Mouse (Mus musculus) kidney, postnatal 25 days (tissue): ENCODE results near the gene Nqo1.

Experiments used
- DNase-seq, 2 experiments: peaks; one replicate each; pipeline ENCODE4 v3.0.0; 2021; ENCODE audit warnings: mixed read lengths in 2 of 2

The Nqo1 gene

DNA sequence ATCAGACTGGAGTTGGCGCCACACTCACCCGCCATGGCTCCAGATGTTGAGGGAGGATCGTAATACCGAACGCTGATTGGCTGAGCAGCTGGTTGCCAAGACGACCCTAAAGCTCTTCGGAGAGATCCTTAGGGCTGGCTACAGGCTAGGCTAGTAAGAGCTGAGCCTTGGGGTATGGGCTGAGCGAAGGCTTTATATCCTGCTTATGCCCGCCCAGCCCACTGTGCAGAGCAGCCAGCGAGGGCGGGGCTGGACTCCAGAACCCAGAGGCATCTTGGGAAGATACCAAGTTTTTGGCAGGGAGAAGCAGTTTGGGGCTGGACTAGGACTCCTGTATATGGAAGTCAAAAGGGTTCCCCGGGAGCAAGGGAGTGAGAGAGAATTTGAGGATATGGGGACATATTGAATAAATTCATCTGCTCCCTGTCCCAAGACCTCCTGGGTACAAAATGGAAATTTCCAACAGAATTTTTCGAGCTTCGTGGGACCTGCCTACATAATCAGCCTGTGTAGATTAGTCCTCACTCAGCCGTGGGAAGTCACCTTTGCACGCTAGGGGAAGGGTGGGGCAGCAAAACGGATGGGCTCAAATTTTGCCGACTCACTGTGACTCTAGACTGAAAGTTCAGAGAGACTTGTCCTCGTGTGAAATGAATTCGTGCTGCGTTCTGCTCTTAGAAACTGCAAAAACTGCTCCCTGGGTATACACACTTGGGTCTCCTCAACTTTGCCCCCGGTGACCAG lies at the start of gene Nqo1:
Nqo1 (minus strand) TSS at position 169 of the 744 bp plus-strand sequence.
- DNase-seq, result peak; percentile 84 to 93

DNA sequence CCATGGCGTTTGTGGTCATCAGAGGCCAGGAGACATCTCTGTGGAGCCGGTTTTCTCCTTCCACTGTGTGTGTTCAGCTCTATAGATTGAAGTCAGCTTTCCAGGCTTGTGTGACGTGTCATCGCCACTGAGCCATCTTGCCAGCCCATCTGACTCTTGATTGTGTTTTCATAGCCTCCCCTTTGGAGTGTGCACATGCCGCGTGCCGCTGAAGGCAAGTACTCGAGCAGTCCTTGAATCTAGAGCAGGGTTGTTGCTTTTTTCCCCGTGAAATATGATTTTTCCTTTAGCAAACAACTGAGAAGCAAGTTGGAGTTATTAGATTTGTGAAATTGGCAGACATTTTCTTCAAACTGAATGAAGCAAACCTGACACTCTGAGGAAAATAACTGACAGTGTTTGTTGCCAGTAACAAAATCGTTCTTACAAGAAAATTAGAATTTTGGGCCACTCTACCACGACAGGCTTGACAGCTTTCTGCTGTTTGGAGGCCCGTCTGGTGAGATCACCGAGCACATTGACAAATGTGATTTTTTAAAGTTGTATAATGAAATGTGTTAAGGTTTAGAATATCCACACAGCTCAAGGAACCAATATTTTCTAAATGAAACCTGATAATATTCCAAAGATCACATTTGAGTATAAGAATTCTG lies 48.5 kb upstream of the Nqo1 start:
- no peak for DNase-seq

DNA sequence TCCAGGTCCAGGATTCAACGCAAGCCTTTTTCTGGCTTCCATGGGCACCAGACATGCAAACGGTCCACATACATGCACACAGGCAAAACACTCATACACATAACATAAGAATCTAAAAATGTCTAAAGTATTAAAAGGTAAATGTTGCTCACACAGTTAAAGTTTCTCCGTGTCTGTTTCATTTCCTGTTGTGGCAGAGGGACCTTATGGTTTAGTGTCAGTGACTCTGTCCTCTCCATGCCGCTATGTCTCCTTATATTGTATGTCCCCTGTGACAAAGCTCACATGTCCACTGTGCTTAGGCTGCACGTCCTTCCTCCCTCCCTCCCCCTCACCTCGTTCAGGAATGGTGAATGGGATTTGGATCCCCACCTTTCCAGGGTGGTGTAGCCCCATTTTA lies 46.6 kb upstream of the Nqo1 start:
- no peak for DNase-seq

DNA sequence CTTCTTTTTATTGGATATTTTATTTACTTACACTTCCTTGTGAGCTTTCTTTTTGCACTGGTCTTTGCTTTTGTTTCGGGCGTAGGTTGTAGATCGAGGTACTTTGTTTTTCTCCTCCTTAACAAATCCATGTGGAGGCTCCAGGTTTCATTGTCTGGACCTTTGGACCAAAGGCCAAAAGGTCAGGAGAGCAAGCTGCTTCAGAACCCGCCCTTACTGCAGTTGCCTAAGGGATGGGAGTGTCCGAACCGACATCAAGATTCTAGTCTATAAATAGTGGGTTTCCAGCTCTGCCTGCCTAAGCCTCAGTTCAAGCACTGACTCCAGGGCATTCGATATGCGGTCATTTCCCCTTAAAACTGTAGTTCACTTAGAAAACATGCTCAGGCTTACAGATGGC lies 46.1 kb upstream of the Nqo1 start:
- DNase-seq, result peak; percentile 69 to 85

DNA sequence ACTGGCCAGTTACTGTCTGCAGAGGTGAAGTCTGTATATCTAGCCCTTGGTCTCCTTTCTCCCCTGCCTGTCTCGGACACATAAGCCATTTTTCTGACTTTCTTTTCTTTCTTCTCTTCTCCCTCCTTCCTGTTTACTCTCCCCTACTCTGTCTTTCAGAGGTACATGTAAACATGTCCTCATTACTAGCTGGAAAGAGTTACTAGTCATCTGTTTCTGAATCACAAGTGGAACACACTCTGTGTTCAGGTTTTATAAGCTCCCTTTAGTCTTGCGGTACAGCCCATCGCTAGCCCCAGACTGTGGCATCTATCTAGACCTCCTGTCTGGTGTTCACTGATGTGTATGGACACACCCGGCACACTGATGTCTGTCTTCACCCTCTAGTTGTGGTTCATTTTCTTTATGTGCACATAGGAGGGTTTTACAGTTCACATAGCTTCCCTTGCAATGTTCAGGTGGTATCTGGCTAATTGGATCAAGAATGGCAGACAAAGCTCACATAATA lies 45.4 kb upstream of the Nqo1 start:
- DNase-seq, result no peak

DNA sequence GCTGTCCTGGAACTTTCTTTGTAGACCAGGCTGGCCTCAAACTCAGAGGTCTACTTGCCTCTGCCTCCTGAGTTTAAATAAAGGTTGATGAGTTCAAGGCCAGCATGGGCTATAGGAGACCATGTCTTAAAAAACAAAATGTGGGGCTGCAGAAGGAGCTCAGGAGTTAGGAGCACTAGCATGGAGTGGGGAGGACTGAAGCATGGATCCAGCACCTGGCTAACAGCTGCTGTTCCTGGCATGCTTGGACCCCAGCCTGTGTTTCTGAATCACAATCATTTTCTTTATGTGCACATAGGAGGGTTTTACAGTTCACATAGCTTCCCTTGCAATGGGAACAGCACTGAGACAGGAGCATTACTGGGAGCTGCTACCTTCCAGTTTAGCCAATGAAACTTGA lies 44.7 kb upstream of the Nqo1 start:
- no peak for DNase-seq

- DNase-seq, result peak in 1 of 2 experiments; percentile 21
These were observed 41.6 kb upstream of the Nqo1 start for GRCm38 (mm10) chr8:107444626-107445025.

GRCm38 (mm10) chr8:107439880-107440625 lies 37.0 kb upstream of the Nqo1 start:
- no peak for DNase-seq

- DNase-seq, result peak; percentile 62 to 80
These were observed 34.7 kb upstream of the Nqo1 start for GRCm38 (mm10) chr8:107437711-107438110.

DNA sequence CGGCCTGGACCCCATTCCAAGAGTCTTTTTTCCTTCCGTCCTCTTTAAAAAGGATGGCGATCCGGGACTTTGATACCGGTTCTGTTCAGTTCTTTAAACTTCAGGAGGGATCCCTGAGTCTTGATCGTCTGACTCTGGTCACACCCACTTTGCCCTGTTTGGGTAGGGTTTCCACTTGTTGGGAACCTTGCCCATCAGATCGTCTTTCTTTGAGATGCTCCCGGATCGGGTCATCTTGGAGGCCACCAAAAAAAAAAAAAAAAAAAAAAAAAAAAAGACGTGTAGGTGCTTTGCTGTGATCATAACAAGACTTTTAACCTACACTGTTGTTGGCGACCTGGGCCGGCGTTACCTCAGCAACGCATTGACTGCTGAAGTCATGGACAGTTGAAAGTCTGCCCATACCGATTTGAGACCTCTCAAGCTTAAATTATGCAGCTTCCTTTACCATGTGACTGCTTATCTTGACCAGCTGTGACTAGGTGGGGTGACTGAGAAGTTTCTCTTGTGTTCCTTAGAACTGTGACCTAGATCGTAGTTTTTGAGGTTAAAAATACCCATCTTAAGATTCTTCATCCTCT lies 33.9 kb upstream of the Nqo1 start:
- peak; percentile 36 to 60 for DNase-seq

GRCm38 (mm10) chr8:107435962-107436831 lies 33.2 kb upstream of the Nqo1 start, which contains the start of gene Wwp2:
Gene Wwp2, plus strand, starts transcription at chr8:107436365.
- peak; percentile 79 to 91 for DNase-seq

DNA sequence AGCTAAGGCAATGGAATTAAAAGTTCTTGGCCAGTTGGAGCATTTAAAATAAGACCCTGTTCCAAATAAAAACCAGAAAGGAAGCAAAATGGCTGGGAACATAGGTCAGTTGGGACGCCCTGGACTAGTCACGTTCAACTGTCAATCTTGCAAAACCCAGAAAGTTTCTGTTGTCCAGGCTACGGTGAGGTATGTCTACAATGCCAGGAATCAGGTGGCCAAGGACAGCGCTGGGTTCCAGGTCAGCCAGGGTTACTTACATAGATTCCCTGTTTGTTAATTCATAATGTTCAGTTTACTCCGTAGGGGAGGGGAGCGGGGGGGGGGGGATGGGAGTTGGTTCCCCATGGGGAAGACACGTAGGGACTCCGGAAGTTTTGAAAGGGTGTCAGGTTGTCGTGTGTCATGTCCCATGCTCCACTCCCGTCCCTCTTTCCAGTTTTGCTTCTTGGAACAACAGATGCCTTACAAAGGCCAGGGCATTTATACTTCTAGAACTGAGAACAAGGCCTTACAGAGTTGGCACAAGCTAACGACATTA lies 32.5 kb upstream of the Nqo1 start:
- no peak for DNase-seq

DNA sequence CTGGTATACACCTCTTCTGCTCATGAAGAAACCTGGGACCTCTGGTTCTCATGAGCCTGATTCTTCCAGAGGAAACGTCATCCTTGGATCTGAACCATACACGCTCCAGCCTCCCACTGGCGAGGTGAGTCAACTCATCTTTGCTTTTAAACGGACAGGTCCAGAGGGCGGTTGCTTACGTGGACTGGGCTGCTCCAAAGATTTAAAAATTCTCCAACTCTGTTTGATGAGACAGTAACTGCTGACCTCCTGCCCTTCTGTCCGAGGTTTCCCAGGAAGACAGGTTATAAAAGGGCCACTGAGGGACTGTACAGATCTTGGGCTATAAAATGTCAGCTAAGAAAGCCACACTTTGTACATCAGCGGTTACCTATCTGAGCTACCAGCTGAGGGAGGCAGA lies 27.8 kb upstream of the Nqo1 start:
- peak; percentile 43 to 78 for DNase-seq

DNA sequence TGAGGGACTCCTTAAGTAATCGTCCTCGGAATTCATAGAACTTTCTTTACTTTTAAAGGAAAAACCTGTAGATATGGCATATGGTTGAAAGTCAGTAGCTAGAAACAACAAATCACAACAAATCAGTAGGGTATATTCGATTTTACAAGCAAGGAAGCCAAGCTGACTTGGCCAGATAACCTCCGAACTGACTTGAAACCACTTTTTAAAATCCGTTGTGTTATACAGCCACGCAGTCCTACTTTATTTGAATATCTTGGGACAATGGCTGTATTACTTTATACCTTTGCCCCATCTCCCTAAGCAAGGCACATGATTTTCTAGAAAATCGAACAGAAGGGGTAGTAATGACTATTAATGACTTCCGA lies 22.2 kb upstream of the Nqo1 start:
- no peak for DNase-seq

DNA sequence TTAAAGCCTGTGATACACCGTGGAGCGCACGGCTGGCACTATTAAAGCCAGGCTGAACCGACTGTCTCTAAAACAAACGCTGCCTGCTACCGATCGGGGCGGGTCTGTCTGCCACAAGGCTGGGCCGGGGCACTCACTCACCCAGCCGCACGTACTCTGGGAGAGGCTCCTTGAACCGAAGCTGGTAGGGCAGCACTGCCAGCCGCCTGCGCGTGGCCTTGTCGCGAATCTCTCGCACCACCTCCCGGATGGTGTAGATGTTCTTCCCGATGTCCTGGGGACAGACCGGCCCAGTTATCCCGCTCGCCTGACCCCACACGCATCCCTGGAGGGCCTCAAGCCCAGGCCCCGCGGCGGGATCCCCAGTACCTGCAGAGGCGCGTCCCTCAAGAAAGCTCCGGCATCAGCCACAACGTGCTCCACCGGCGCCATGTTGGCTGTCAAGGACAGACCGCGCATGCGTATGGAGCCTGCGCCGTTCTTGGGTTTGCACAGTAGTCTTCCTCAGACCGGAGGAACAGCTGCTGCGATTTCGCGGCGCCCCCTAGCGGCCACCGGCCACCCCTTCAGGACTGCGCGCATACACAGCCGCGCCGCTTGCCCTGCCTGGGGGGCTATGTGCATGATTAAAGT lies 21.7 kb upstream of the Nqo1 start, which contains the start of gene Nob1:
Nob1 (minus strand) TSS at position 455 of the 633 bp plus-strand sequence.
- peak; percentile 97 to 98 for DNase-seq

GRCm38 (mm10) chr8:107424176-107424575 lies 21.2 kb upstream of the Nqo1 start:
- DNase-seq, result no peak

- DNase-seq, result no peak
These were observed 14.0 kb upstream of the Nqo1 start for GRCm38 (mm10) chr8:107417001-107417400.

- DNase-seq, result no peak
These were observed 10.9 kb upstream of the Nqo1 start for GRCm38 (mm10) chr8:107413881-107414280.

- DNase-seq, result no peak
These were observed 9.5 kb upstream of the Nqo1 start for GRCm38 (mm10) chr8:107412552-107412951.

DNA sequence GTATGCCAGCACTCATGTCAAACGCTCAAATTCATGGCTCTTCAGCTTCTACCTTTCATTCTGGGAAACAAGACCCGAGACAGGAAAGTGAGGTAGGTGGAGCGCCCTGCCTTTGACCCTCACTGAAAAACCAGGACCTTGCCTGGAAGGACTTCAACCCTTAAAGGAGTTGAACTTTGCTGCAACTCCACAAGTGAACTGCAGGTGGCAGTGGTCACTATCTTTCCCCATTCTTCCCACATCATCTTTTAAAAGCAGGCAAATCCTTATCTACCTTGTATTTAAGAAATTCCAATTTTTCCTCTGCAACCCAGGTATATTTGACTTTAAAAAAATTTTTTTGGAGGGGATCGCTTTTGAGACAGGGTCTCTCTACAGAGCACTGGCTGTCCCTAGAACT lies 8.4 kb upstream of the Nqo1 start:
- DNase-seq, result peak in 1 of 2 experiments; percentile 44

DNA sequence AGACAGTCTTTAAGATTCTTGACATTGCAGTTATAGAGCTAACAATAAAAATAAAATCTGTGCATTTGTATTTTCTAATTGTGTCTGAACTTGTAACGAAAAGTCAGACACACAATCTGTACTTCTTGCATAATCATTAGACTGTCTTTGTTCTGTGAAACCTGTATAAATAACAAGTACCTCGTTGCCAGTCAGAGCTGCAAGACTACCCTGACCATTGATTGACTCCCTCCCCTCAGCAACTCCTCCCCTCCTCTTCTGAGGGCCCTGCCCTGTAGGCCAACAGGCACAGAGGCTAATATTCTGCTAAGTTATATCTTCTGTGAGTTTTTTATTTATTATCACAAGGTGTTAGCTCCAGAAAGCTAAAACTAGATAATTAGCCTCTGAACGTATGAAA lies 2.9 kb upstream of the Nqo1 start:
- DNase-seq, result no peak
